Comparison of ENCODE assay signal across 9 mouse cellular contexts in genomic region chr2:146222279-146223175, GRCm38 (mm10). TPM values are rescaled to one million over a fixed set of nuclear protein-coding genes. Genes with fewer than 3 reads are reported as not detected.
DNase-seq lines count a peak whose midpoint lies in the region; ATAC-seq and TF ChIP-seq lines count a peak whose summit lies in the region.
"Had no signal": no experiment of that assay in that cellular context is flagged by ENCODE, and none has a peak within 500 bp of the region (broad histone marks: within the 10 kb centered on the region; RNA-seq: fewer than 3 reads in every experiment).

No protein-coding gene starts in this region.

- TF ChIP-seq CTCF in cerebellum, adult 2 months (IDR thresholded peaks at IDR 0.05; ENCODE audit: borderline replicate concordance, insufficient read depth, low read depth, low read length): no peak

- ATAC-seq in heart, embryonic 13.5 days (ENCODE audit: extremely low read depth, insufficient number of reproducible peaks, low FRiP score, low TSS enrichment): no peak; the same call in 1 of the 2 replicates
- ATAC-seq in limb, embryonic 12.5 days (ENCODE audit: insufficient number of reproducible peaks, insufficient read depth, low FRiP score, low TSS enrichment, low read depth): no peak
- ATAC-seq in erythroblast, adult 5-6 weeks (replicated peaks; ENCODE audit: low FRiP score, poor library complexity, severe bottlenecking): no peak

- no peak for TF ChIP-seq POLR2A in cerebellum, adult 2 months (IDR thresholded peaks at IDR 0.05; ENCODE audit: borderline replicate concordance, insufficient read depth, low read length)

- H3K36me3 ChIP-seq in heart, embryonic 10.5 days: no peaks in the 10 kb centered on the region
- no peaks in the 10 kb centered on the region for H3K36me3 ChIP-seq in heart, embryonic 13.5 days
- H3K36me3 ChIP-seq in limb, embryonic 12.5 days: no peaks in the 10 kb centered on the region

- peak overlapping the region; percentile 67 for H3K4me3 ChIP-seq in heart, embryonic 10.5 days
- peak overlapping the region; percentile 52 for H3K4me3 ChIP-seq in cerebellum, adult 2 months (replicated peaks; ENCODE audit: insufficient read depth, low read depth, low read length)
- H3K4me3 ChIP-seq in heart, embryonic 13.5 days: peak overlapping the region; percentile 59
- peak overlapping the region; percentile 54 for H3K4me3 ChIP-seq in limb, embryonic 12.5 days (replicated peaks)

- H3K27me3 ChIP-seq in heart, embryonic 10.5 days (ENCODE audit: insufficient read depth, poor library complexity, severe bottlenecking): peaks cover 100% of the 10 kb centered on the region
- H3K27me3 ChIP-seq in cerebellum, adult 2 months (ENCODE audit: control insufficient read depth, insufficient read depth, low read length): peaks cover 12% of the 10 kb centered on the region; the same call in 1 of the 2 replicates
- H3K27me3 ChIP-seq in heart, embryonic 13.5 days (replicated peaks): peaks cover 98% of the 10 kb centered on the region
- peaks cover 92% of the 10 kb centered on the region for H3K27me3 ChIP-seq in limb, embryonic 12.5 days

- 2% methylated on average over 129 of the region's 133 CpGs for WGBS in heart, embryonic 10.5 days
- WGBS in cerebellum, adult 2 months: 1% methylated on average over 121 of the region's 133 CpGs
- under 1% methylated on average over 116 of the region's 133 CpGs for WGBS in heart, embryonic 13.5 days
- WGBS in limb, embryonic 12.5 days: under 1% methylated on average over 117 of the region's 133 CpGs

- no peaks in the 10 kb centered on the region for H3K9me3 ChIP-seq in heart, embryonic 10.5 days
- H3K9me3 ChIP-seq in heart, embryonic 13.5 days: no peaks in the 10 kb centered on the region
- H3K9me3 ChIP-seq in limb, embryonic 12.5 days: no peaks in the 10 kb centered on the region

- H3K4me1 ChIP-seq in heart, embryonic 10.5 days: peaks cover 51% of the 10 kb centered on the region
- H3K4me1 ChIP-seq in cerebellum, adult 2 months (ENCODE audit: control insufficient read depth, insufficient read depth, low read length): peaks cover 4% of the 10 kb centered on the region; the same call in 1 of the 2 replicates
- H3K4me1 ChIP-seq in heart, embryonic 13.5 days: peaks cover 41% of the 10 kb centered on the region
- peaks cover 41% of the 10 kb centered on the region for H3K4me1 ChIP-seq in limb, embryonic 12.5 days (replicated peaks)

- intact Hi-C loops in heart, postnatal 25 days (cut with DNase I): loop anchor here (10.0 kb wide), 1 partner anchor 862 kb away; the partner anchor contains the start of gene Nkx2-4

- H3K4me2 ChIP-seq in heart, embryonic 13.5 days: peak overlapping the region; percentile 93
- peak overlapping the region; percentile 97 for H3K4me2 ChIP-seq in limb, embryonic 12.5 days

- H3K9ac ChIP-seq in heart, embryonic 13.5 days: peak overlapping the region; percentile 56
- H3K9ac ChIP-seq in limb, embryonic 12.5 days (replicated peaks): peak overlapping the region; percentile 42; the same call in 1 of the 2 replicates

- H3K27ac ChIP-seq in heart, embryonic 10.5 days: no peak overlapping the region; the same call in 1 of the 2 replicates
- no peak overlapping the region for H3K27ac ChIP-seq in cerebellum, adult 2 months (ENCODE audit: insufficient read depth, low read length)
- no peak overlapping the region for H3K27ac ChIP-seq in heart, embryonic 13.5 days (replicated peaks)
- H3K27ac ChIP-seq in limb, embryonic 12.5 days: no peak overlapping the region

- no peak for DNase-seq in heart, embryonic 10.5 days (ENCODE audit: low spot score)
- DNase-seq in heart, postnatal 25 days (ENCODE audit: low spot score): no peak
- peak; percentile 15 for DNase-seq in CD4-positive helper T cell, adult 2 months (ENCODE audit: low read depth, low spot score)
- peak in 1 of 2 experiments; percentile 21 for DNase-seq in cerebellum, adult 2 months
- peak; percentile 61 for DNase-seq in retina, embryonic 14.5 days (ENCODE audit: low spot score)

RNA-seq across cellular contexts. Expression of gene Insm1, which starts 0.8 kb away (rescaled TPM):
- polyA plus RNA-seq in heart, embryonic 10.5 days (2016; fragmentation: Nextera tagmentation; extraction: Ambion mirVana): 0.04 and 0.05 TPM in 2 replicates
- total RNA-seq in heart, postnatal 25 days (2021): not detected
- 0.65 and 0.74 TPM in 2 replicates for polyA plus RNA-seq in cerebellum, adult 2 months (2012; rRNA removed)
- not detected in 2 replicates for polyA plus RNA-seq in heart, embryonic 13.5 days (2015; fragmentation: Nextera tagmentation; extraction: Ambion mirVana)
- not detected in 2 replicates for polyA plus RNA-seq in limb, embryonic 12.5 days (2016; fragmentation: Nextera tagmentation; extraction: Ambion mirVana)
- not detected in 2 replicates for total RNA-seq in erythroblast, adult 5-6 weeks (2015; ENCODE audit: low replicate concordance)
- total RNA-seq in erythroblast, adult 5-6 weeks (2017; ENCODE audit: low replicate concordance): not detected in 2 replicates
- total RNA-seq: heart, postnatal 36 days had no signal

Comparison
In these comparisons a context has a peak if more than half of its experiments do, and no peak if none do; other contexts are left out.
1. DNase-seq: peak in CD4-positive helper T cell, adult 2 months (single experiment) and retina, embryonic 14.5 days (single experiment); none in heart, embryonic 10.5 days (single experiment) and heart, postnatal 25 days (single experiment).
2. Peak in every context shown above with its lines, with median percentiles within 50 percentile points of each other: H3K4me3 ChIP-seq.